Mouse (Mus musculus) right cerebral cortex, adult 18-20 months (tissue): ENCODE results near the gene Ctnnal1.

ENCODE experiments used
- DNase-seq: peaks from one replicate; pipeline ENCODE4 v3.0.0; 2022; ENCODE audit warnings: mixed read lengths

Ctnnal1 gene

DNA sequence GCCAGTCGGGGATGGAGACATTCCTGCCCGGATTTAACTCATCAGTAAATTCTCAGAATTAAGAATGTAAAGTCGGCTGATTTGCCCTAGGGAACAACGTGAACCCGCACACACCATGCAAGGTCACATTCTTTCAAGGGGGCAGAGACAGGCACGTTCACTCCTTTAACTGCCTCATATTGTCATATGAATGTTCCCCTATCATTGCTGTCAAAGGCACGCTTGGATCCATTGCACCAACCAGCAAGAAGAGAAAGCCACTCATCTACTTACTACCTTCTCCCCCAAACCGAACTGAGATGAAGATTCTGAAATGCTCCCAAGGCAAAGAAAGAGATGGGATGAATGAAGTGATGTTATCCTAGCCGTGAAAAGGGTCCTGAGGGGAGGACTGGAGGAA, 6.3 kb downstream of the Ctnnal1 start:
- no peak for DNase-seq

DNA sequence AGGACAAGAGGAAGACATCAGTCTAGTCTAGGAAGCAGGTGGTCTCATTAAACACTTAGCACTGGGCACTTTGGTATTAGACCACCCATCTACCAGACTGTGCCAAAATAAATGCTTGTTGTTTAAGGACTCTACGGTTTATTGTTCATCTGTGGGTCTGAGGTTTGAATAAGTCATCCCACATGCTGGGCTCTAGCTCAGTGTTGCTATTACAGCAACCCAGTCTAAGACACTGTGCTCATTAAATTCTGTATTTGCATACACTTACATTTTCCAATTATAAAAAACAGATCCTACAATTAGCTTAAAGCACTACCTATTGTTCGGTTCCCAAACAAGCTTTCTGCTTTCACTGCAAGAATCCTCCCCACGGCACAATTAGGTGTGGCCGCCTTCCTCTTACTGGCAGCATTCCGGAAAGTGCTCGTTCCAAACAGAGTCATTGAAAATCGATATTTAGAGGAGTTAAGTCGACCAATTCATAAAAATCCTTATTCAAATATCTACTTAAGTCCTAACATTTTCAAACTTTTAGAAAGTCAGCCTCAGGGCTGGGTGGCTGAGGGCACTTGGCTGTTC, 8.5 kb downstream of the Ctnnal1 start:
- DNase-seq, result no peak

DNA sequence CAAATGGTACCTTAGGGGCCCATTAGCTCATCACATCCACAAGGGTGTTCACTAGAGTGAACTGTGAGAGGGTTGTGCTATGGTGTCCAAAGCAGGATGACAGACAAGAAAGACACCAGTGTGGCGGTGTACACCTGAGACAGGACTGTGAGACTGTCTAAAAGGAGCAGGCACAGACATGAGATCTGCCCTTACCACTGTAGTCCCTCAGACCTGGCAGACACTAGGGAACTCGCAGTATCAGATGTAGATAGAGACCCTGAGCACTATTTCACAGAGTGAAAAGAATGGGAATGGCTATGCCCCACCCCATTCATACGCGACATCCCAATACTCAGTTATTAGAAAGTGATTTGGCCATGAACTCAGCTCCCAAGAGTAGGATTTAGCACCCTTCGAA, 9.1 kb downstream of the Ctnnal1 start:
- DNase-seq, result no peak

DNA sequence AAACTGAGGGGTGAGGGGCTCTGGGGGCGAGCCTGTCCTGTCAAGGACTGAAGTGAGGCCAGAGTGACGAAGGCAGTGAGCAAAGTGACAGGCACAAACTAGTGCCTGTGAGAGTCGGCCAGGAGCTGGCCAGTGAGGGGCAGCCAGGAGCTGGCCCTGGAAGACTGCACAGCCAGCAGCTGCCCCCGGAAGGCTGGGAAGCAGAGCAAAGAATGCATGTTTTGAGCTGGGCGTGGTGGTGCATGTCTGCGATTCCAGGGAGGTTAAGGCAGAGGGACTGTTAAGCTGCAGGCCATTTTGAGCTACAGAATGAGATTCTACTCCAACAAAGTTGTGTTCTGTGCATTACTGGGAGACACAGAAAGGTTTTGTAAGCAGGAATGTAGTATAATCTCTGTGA, 14.3 kb downstream of the Ctnnal1 start:
- no peak for DNase-seq

DNA sequence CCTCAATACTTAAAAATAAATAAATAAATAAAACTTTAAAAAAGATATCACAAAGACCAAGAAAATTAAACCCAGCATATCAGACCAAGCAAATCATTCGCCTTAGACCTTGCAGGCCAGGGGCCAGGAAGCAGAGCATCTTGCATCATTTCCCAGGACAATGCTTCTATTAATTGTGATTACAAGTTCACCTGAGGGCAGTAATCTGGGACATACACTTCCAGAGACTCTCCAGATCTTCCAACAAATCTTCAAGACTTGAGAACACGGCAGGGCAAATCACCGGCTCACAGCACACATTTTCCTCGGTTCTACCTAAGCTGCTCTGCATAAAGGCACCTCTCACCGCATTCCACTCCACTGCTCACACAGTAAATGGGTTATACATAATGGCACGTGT, 16.9 kb downstream of the Ctnnal1 start:
- no peak for DNase-seq

DNA sequence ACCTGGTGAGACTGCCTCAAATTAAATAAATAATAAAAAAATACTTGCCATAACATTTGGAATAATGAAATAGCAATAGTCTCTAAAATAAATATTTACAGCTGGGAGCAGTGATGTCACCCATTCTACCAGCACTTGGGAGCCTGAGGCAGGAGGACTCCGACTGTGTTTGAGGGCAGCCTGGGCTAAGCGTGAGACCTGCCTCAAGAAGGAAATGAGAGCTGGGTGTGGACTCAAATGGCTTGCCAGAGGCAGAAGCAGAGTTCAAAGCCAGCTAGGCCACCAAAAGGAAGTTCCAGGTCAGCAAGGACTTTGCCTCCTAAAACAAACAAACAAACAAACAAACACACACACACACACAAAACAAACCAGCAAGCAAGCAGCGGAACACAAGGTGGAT, 17.6 kb downstream of the Ctnnal1 start:
- DNase-seq, result no peak

DNA sequence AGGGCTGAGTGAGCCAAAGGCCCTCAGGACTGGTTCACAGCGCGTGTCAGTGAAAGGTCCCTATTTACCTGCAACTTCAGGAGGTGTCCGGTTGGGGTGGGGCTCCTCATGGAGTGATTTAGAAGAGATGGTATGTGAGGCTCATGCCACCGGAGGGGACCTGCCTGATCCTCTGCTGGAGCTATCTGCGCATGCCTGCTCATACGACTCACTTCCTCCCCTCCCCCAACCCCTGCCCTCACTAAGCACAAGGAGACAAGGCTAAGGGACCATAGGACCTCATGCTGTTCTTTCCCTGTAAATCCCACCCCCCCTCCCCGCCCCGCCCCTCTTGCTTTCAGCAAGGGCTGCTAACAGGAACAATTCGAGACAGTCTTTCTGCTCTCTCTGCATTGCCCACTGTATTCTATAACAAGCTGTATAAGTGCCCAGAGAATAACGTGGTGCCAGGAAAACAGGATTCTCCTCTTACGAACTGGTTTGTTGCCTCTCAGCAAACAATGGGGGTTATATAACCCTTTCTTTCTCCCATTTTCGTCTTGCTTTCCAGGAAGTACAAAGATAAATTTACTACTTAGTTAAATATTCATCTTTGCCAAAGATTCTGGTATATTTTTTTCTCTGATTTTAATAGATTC, 19.0 kb downstream of the Ctnnal1 start:
- no peak for DNase-seq

DNA sequence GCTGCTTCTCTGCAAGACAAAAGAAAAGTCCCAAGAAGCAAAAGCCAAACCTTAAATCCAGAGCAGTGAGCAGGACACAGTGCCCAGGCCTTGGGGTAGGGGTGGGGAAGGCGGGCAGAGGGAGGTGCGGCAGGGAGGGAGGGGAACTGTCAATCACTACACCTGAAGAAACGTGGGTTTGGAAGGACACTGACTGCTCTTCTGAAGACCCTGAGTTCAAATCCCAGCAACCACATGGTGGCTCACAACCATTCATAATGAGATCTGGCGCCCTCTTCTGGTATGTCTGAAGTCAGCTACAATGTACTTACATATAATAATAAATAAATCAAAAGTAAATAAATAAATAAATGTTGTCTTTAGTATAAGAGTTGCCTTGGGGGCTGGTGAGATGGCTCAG, 20.1 kb downstream of the Ctnnal1 start:
- DNase-seq, result no peak

DNA sequence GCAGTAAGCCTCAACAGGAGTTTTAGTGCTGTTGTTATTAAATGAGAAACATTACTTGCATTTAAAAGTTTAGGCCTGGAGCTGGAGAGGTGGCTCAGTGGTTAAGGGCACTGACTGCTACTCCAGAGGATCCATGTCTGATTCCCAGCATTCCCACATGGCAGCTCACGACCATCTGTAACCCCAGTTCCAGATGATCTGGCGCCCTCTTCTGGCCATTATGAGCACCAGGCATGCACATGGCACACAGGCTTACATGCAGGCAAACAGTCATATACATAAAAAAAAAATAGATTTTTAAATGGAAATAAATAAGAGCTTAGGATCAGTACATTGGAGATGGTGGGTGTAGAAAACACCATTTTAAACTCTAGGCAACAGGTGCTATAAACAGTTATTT, 21.0 kb downstream of the Ctnnal1 start:
- DNase-seq, result no peak

DNA sequence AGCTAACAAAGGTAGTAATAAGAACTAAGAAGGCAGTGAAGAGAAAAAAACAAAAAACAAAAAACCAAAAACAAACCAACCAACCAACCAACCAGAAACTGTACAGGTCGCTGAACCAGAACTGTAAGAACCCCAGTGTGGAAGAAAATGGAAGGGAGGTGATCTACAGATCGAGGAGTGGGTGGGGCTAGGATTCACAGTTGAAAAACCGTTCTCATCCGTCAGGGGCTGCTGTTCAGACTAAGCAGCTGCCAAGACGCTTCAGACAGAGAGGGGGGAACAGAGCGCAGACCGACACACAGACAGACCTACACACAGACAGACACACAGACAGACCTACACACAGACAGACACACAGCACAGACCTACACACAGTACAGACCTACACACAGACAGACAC, 22.5 kb downstream of the Ctnnal1 start:
- DNase-seq, result no peak

DNA sequence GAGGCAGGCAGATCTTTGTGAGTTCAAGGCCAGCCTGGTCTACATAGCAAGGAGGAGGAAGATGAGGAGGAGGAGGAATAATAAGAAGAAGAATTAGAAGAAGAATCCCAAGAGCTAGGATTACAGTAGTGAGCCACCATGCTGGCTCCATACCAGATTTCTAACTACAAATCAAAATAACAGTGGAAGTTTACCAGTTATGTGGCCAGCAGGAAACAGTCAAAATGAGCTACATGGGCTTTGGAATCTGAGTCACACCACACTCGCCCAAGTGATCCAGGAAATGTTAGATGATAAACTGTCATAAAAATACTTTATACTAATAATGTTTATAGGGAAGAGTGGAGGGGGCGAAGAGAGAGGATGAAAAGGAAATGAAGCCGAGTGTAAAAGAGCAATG, 24.7 kb downstream of the Ctnnal1 start:
- DNase-seq, result no peak

DNA sequence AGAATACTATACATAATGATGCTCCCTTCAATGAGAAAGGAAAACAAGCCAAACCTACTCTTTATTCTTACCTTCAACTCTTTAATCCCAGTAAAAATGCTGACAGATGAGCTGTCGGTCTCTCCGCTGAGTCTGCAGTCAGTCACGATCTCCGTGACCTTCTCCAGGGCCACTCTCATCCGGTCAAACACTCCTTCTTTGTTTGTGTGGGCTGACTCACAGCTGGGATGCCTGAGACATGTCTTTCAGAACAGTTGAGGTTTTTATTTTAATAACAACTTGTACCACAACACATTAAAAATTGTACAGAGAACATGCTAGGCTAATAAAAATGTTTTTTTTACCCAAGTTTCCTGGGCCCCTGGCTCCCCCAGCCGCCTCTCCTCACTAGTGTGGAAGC, 27.3 kb downstream of the Ctnnal1 start:
- DNase-seq, result no peak

DNA sequence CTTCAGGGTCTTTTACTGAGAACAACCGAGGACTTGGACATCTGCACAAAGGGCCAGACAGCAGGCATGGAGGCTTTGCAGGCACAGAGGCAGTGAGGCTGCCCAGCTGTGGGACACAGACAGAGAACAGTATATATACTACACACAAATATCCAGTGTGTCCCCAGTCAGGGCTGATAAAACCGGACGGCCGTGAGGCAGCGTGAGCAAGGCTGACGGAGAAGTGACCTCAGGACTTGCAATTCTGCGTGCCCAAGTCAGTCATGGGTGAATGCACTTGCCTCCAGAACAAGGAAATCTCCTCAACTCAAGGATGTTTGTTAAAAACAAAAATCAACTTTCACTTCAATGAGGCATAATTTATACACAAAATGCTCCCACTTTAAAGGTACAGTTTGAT, 33.0 kb downstream of the Ctnnal1 start:
- no peak for DNase-seq

DNA sequence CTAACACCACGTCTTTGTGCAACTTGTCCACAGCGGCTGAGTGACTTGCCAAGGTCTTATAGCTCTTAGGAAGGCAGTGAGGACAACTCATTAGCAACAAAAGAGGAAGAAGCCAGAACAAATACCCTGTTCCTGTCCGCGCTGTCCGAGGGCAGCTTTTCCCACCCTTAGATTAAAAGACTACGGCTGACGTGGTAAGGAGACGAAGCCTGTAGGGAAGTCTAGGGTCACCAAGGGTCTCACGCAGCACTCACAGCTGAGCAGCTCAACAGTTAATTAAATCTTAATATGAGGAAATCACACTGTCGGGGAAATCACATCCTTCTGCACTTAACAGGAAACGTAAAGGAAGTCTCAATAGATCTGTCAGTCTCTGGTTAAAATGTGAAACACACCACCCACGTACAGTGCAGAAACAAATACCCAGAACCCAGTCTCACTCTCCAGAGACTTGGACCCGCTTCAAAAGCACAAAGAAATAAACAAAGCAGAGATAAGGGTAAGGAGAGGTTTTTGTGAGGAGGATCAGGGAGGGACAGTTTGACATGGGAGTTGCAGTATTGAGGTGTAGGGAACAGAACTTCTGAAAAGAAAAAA, 33.9 kb downstream of the Ctnnal1 start:
- no peak for DNase-seq

DNA sequence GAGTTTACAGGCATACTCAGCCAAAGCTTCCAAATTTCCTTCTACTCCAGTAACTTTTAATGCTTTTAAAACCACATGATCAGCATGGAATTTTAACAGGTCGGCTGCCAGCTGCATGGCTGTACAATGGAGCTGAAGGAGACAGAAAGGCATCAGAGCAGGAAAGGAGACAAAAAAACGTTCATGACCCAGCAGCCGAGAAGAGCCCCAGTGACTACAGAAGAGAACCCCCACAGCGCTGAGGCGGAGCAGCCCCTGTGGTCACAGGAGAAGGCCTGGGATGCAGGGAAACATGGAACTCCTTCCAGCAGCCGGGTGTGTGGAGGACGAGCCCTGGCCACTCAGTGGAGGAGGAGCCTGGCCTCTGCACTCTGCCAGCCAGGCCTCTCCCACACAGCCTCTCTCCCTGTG, 35.5 kb downstream of the Ctnnal1 start:
- peak; percentile 21 for DNase-seq

DNA sequence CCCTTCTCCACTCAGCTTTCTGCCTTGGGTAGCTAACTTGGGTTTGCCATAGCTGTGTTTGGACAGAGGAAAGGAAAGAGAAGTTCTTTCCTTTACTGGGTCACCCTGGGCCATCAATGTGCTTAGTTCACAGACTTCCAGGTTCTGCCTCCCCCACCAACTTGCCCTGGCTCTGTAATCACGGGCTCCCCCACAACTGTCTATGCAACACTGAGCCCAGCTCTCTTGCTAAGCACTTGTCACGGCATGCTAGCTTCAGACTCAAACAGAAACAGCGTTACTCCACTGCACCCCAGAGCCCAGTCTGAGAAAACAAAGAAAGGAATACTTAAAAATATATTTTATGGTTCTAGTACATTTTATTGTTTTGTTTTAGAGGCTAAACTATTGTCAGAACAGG, 36.1 kb downstream of the Ctnnal1 start:
- no peak for DNase-seq

DNA sequence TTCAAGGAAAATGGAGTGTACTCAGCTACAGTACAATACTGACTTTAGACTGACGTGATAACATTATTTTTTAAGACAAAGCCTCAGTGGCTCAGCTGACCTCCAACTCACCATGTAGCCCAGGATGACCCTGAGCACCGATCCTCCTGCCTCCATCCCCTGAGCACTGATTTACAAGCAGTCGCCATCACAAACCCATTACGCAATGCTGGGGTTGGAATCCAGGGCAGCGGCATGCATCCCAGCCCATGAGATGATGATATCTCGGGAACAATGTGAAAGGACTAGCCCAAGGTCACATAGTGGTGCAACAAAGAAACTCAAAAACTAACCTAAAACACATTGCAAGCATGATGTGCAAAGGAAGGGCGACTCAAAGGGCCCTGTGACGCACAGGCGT, 40.8 kb downstream of the Ctnnal1 start:
- no peak for DNase-seq

DNA sequence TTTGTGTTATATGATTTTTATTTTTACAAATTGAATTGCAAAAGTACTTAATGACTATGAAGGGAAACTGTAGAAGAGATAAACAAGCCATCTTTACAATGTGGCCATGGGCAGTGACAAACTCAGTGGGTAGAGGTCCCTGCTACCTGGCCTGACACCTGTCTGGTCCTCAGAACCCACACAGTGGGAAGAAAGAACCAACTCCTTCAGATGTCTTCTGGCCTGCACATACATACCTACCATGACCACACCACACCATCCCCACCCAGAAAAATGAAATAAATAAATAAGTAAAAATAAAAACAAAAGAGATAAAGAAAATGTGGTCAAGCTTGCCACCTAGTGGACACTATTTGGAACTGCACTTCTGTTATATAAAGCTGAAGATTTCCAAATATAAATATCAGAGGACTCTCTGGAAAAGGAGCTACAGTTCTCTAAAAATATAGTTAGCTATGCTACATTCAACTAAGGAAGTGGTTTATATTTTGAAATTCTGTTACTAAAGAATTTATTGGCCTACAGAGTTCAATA, 44.9 kb downstream of the Ctnnal1 start:
- peak; percentile 30 for DNase-seq

DNA sequence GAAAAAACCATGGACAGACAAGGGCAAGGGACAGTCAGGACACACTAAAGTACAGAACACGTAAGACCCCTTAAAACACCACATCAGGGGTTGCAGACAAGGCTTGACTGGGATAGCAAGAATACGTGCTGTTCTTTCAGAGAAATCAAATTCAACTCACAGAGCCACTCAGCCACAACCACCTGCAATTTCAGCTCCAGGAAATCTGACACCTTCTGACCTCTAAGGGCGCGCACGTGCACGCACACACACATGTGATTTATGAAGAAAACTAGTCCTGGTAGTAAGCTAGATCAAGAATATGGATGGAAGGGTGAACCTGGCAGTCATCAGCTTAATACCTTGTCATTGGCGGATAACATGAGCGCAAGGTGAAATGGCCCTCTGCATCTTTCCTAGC, 49.9 kb downstream of the Ctnnal1 start:
- no peak for DNase-seq

DNA sequence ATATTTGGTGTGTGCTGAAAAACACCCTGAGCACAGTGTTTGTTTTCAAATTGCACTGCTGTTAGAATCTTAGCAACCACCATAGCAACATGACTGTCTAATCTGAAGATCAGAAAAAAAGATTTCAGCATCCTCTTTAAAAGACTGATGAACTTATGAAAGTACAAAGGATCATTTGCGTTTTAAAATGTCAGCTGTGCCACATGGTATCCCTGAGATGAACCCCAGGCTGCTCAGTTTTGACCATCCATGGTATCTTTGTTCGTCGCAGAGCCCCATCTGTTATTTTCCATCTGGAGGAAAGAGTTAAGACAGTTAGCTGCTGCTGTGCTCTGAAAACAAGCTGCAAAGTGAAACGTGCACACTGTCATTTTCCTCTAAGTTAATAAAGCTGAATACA, 52.9 kb downstream of the Ctnnal1 start:
- no peak for DNase-seq

DNA sequence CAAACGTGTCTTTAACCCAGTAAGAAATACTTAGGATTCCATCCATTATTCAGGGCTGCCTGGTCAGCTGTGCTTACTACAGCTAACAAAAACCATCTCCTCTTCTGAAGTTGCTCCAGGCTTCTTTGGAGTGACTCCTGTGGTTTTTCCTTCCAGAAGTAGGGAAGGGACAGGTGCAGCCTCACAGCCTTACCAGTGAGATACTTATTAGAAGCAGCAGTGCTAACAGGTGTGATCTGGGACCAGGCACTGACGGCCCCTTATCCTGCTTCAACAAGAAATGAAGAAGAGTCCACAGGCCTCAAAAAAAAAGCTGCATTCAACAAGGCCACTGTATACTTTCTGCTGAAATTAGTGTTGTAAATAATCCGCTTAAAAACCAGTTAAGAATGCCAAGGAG, 53.3 kb downstream of the Ctnnal1 start:
- no peak for DNase-seq

DNA sequence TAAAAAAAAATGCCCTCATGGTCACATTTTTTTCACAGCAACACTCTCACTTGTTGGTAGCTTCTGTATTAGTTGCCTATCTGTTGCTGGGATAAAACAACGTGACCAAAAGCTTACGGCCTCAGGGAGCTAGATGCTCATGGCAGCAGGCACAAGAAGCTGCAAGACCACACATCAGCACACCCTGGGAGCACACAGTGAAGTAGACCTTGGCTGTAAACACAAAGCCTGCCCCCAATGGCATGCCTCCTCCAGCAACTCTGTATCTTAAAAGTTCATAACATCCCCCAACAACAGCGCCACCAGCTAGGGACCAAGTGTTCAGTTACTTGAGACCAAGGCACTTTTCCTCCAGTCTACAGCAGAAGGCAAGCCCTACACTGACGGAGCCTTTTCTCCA, 55.9 kb downstream of the Ctnnal1 start:
- no peak for DNase-seq

DNA sequence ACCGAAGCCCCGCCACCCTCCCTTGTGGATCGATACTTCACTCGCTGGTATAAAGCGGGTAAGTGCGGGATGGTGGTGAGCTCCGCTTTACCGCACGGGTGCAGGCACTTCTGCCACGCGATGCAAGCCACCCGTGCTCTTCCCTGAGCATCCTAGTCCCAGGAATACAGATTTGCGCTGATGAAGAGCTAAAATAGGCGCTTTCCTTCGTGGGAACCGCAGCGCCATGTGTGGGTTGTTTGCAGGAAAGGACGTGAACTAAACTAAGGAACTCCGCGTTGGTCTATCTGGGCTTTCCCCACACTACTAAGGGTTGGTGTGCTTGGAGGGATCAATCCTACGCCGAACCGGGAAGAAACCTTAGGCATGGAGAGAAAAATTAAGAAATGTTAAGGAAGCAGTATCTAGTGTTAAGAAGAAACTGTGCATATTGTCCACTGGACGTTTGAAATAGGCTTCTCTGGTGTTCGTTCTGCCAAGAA, 62.3 kb downstream of the Ctnnal1 start:
- no peak for DNase-seq

DNA sequence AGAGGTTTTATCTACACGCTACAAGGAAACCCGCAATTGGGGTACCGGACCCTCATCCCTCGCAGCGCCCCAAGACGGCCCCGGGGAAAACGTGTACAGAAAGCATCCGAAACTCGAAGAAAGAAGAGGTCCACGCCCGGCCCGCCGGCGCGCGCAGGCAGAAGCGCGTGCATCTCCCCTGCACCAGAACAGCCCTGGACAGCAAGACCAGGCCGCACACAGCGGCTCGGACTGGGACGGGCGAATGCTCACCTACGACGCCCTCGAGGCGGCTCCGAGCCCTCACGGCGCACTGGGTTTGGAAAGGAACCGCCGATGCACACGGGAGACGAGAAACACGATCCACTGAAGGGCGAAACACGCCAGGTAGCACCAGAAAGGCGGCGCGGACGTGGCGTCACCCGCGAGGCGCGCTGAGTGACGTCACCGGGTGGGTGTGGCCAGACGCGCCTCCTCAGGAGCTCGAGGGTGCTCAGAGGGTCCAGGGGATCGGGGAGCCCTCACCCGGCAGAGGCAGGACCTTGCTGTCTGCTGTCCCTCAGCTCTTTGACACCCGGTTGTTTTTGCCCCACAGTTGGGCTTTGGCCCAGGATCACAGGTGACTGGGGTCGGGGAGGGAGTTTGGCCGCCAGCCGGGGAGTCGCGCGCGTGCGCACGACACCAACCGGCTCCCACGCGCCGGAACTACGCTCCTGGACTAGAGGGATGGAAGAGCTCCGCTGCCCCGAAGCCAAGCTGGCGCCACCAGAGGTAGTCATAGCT, 62.9 kb downstream of the Ctnnal1 start, which contains the start of the genes Elp1 and Fam206a:
Elp1 (minus strand) TSS at position 425 of the 762 bp plus-strand sequence.
Fam206a (plus strand) TSS at position 439 of the 762 bp plus-strand sequence.
- peak; percentile 95 for DNase-seq
